Mouse (Mus musculus) urinary bladder, postnatal 14 days (tissue): ENCODE measurements around the gene Ube2c.
"Not testable (repeated sequence)": the region's sequence is repeated elsewhere in the genome, so short reads cannot be mapped to it uniquely, and the experiment has no call there.

Experiments used
- DNase-seq: peaks from one replicate; pipeline ENCODE4 v3.0.0; 2021; ENCODE audit warnings: low spot score

The Ube2c gene

GRCm38 (mm10) chr2:164788411-164788810 lies 18.7 kb downstream of the Ube2c start:
- no peak for DNase-seq

GRCm38 (mm10) chr2:164790451-164790850 lies 20.8 kb downstream of the Ube2c start:
- no peak for DNase-seq

- no peak for DNase-seq
Observed at GRCm38 (mm10) chr2:164791841-164792261, 22.2 kb downstream of the Ube2c start.

GRCm38 (mm10) chr2:164792400-164793190 lies 22.9 kb downstream of the Ube2c start:
- DNase-seq: no peak

- DNase-seq: peak; percentile 57
Observed at GRCm38 (mm10) chr2:164793236-164793635, 23.5 kb downstream of the Ube2c start.

GRCm38 (mm10) chr2:164793772-164794171 lies 24.1 kb downstream of the Ube2c start:
- DNase-seq: no peak

GRCm38 (mm10) chr2:164794293-164794692 lies 24.6 kb downstream of the Ube2c start:
- peak; percentile 83 for DNase-seq

GRCm38 (mm10) chr2:164795868-164796267 lies 26.2 kb downstream of the Ube2c start:
- DNase-seq: no peak

GRCm38 (mm10) chr2:164798554-164798953 lies 28.9 kb downstream of the Ube2c start:
- DNase-seq: not testable (repeated sequence)

GRCm38 (mm10) chr2:164800252-164801004 lies 30.7 kb downstream of the Ube2c start:
- no peak for DNase-seq

- no peak for DNase-seq
Observed at GRCm38 (mm10) chr2:164803201-164803920, 33.7 kb downstream of the Ube2c start.

- no peak for DNase-seq
Observed at GRCm38 (mm10) chr2:164803921-164804313, 34.2 kb downstream of the Ube2c start.

GRCm38 (mm10) chr2:164804533-164805331 lies 35.0 kb downstream of the Ube2c start, which contains the start of the genes Acot8 and Zswim3:
Acot8 (minus strand) TSS chr2:164804882.
Zswim3 (plus strand) TSS chr2:164805098.
- DNase-seq: peak; percentile 98

GRCm38 (mm10) chr2:164805332-164805718 lies 35.6 kb downstream of the Ube2c start:
- DNase-seq: no peak

GRCm38 (mm10) chr2:164806614-164807013 lies 36.9 kb downstream of the Ube2c start:
- DNase-seq: no peak

- DNase-seq: no peak
Observed at GRCm38 (mm10) chr2:164813557-164813956, 43.9 kb downstream of the Ube2c start.

- DNase-seq: no peak
Observed at GRCm38 (mm10) chr2:164815348-164815747, 45.6 kb downstream of the Ube2c start.

- no peak for DNase-seq
Observed at GRCm38 (mm10) chr2:164815821-164816220, 46.1 kb downstream of the Ube2c start.

GRCm38 (mm10) chr2:164817206-164817605 lies 47.5 kb downstream of the Ube2c start:
- DNase-seq: no peak

GRCm38 (mm10) chr2:164817703-164818102 lies 48.0 kb downstream of the Ube2c start:
- DNase-seq: no peak

- no peak for DNase-seq
Observed at GRCm38 (mm10) chr2:164821060-164821459, 51.4 kb downstream of the Ube2c start.
